In genomic region chr16:45608481-45608954, GRCm38 (mm10) we compare ENCODE assay signal across 8 mouse cellular contexts. TPM values are rescaled to one million over a fixed set of nuclear protein-coding genes. Genes with fewer than 3 reads are reported as not detected.
DNase-seq lines count a peak whose midpoint lies in the region; ATAC-seq and TF ChIP-seq lines count a peak whose summit lies in the region.
"Had no signal": no experiment of that assay in that cellular context is flagged by ENCODE, and none has a peak within 500 bp of the region (broad histone marks: within the 10 kb centered on the region; RNA-seq: fewer than 3 reads in every experiment).

No protein-coding gene starts in this region.

- H3K27me3 ChIP-seq in liver, postnatal 0 days (ENCODE audit: insufficient read depth, low read length) = no peaks in the 10 kb centered on the region

- H3K36me3 ChIP-seq in liver, postnatal 0 days (replicated peaks; ENCODE audit: insufficient read depth, low read length) = no peaks in the 10 kb centered on the region

- H3K27ac ChIP-seq in layer of hippocampus, adult 2 months = no peak overlapping the region
- H3K27ac ChIP-seq in liver, postnatal 0 days (ENCODE audit: low read depth) = peak overlapping the region; percentile 86

- H3K9me3 ChIP-seq in liver, postnatal 0 days (ENCODE audit: low read length) = no peaks in the 10 kb centered on the region

- H3K9ac ChIP-seq in liver, postnatal 0 days (replicated peaks) = no peak overlapping the region

- peak; percentile 98 for ATAC-seq in liver, postnatal 0 days
- no peak for ATAC-seq in erythroblast, adult 5-6 weeks (replicated peaks; ENCODE audit: low FRiP score, poor library complexity, severe bottlenecking)

- DNase-seq in layer of hippocampus, adult 2 months (ENCODE audit: low spot score in 2 of 2) = peak in 1 of 2 experiments; percentile 3
- no peak for DNase-seq in layer of hippocampus, postnatal 25 days (ENCODE audit: extremely low spot score in 1 of 2, low spot score in 1 of 2)
- DNase-seq in adipocyte (ENCODE audit: low spot score) = peak; percentile 75
- peak; percentile 28 for DNase-seq in induced T-regulatory cell, adult 2 months (ENCODE audit: low read depth)
- peak; percentile 44 for DNase-seq in liver, postnatal 0 days
- DNase-seq in telencephalon, adult 2 months (ENCODE audit: low read depth, low spot score) = peak; percentile 31

- peak; percentile 75 for TF ChIP-seq EP300 in liver, postnatal 0 days (IDR thresholded peaks at IDR 0.05; ENCODE audit: low read depth)

- WGBS in liver, postnatal 0 days (ENCODE audit: insufficient replicate concordance) = 33% methylated on average over 4 of the region's 4 CpGs

- TF ChIP-seq CTCF in layer of hippocampus, adult 2 months (conservative IDR thresholded peaks at IDR 0.05) = peak; percentile 87
- peak; percentile 83 for TF ChIP-seq CTCF in liver, postnatal 0 days (IDR thresholded peaks at IDR 0.05; ENCODE audit: low read depth)

- H3K4me2 ChIP-seq in liver, postnatal 0 days (ENCODE audit: low read depth, low read length) = peak overlapping the region; percentile 28; the same call in 1 of the 2 replicates

- peaks cover 11% of the 10 kb centered on the region for H3K4me1 ChIP-seq in liver, postnatal 0 days (ENCODE audit: insufficient read depth)

- no peak overlapping the region for H3K4me3 ChIP-seq in layer of hippocampus, adult 2 months
- no peak overlapping the region for H3K4me3 ChIP-seq in liver, postnatal 0 days (ENCODE audit: low read depth, low read length)

RNA-seq across cellular contexts. Expression of gene Gcsam, which starts 1.7 kb away (rescaled TPM):
- total RNA-seq in layer of hippocampus, adult 2 months (2021) = not detected
- total RNA-seq in layer of hippocampus, postnatal 25 days (2021) = not detected
- 2.4 and 2.8 TPM in 2 replicates for polyA plus RNA-seq in liver, postnatal 0 days (2015; fragmentation: Nextera tagmentation; extraction: Ambion mirVana)
- not detected in 2 replicates for total RNA-seq in erythroblast, adult 5-6 weeks (2015; ENCODE audit: low replicate concordance)
- total RNA-seq in erythroblast, adult 5-6 weeks (2017; ENCODE audit: low replicate concordance) = not detected in 2 replicates
- polyA plus RNA-seq: frontal cortex, adult 2 months had no signal

RNA-seq across cellular contexts. Expression of gene BC016579, which starts 45.4 kb away (rescaled TPM):
- total RNA-seq in layer of hippocampus, adult 2 months (2021) = under 1 TPM in 1 of 2 experiments, not detected in 1; 0.15 TPM
- under 1 TPM in 1 of 2 experiments, not detected in 1; 0.32 TPM for total RNA-seq in layer of hippocampus, postnatal 25 days (2021)
- 0.30 and 0.34 TPM in 2 replicates for polyA plus RNA-seq in liver, postnatal 0 days (2015; fragmentation: Nextera tagmentation; extraction: Ambion mirVana)
- 2.7 TPM in 1 of 2 replicates, not detected in the other for total RNA-seq in erythroblast, adult 5-6 weeks (2015; ENCODE audit: low replicate concordance)
- 0.51 TPM in 1 of 2 replicates, not detected in the other for total RNA-seq in erythroblast, adult 5-6 weeks (2017; ENCODE audit: low replicate concordance)

Comparison
In these comparisons a context has a peak if more than half of its experiments do, and no peak if none do; other contexts are left out.
1. DNase-seq: peak in adipocyte (single experiment), induced T-regulatory cell, adult 2 months (single experiment), liver, postnatal 0 days (single experiment) and telencephalon, adult 2 months (single experiment); none in layer of hippocampus, postnatal 25 days (0 of 2).